Mouse (Mus musculus) neural tube, embryonic 11.5 days (tissue): ENCODE data around the gene Ngb. TPM values are rescaled to one million over a fixed set of nuclear protein-coding genes. Genes with fewer than 3 reads are reported as not detected.

Experiments used
- ATAC-seq: fragments of 200-750 bp; cut with Nextera tagmentation; 2 replicates; pipeline ENCODE4 v1.8.0; 2017; ENCODE audit warnings: moderate number of reproducible peaks, mild to moderate bottlenecking, moderate TSS enrichment, moderate library complexity; ENCODE audit not compliant: insufficient read depth, low FRiP score, low TSS enrichment
- DNase-seq: peaks from one replicate; pipeline ENCODE4 v3.0.0-alpha.2; 2015; ENCODE audit warnings: low spot score
- H3K27ac ChIP-seq: fragments of 300-500 bp; sonication (generic); 2 replicates; pipeline ENCODE4 v1.5.1; 2014; ENCODE audit warnings: low read depth, mild to moderate bottlenecking, low read length
- H3K27me3 ChIP-seq: fragments of 300-500 bp; sonication (generic); 2 replicates; pipeline ENCODE4 v1.6.1; 2014; ENCODE audit warnings: mild to moderate bottlenecking, low read length, mixed read lengths; ENCODE audit not compliant: control insufficient read depth, insufficient read depth
- H3K36me3 ChIP-seq: fragments of 300-500 bp; sonication (generic); 2 replicates; pipeline ENCODE4 v1.6.1; 2014; ENCODE audit warnings: mild to moderate bottlenecking, low read length, moderate library complexity, mixed read lengths; ENCODE audit not compliant: control insufficient read depth, insufficient read depth
- H3K4me1 ChIP-seq: fragments of 300-500 bp; sonication (generic); 2 replicates; pipeline ENCODE4 v1.6.1; 2014; ENCODE audit warnings: low read length, mixed read lengths; ENCODE audit not compliant: control insufficient read depth, insufficient read depth
- H3K4me2 ChIP-seq: fragments of 300-500 bp; sonication (generic); 2 replicates; pipeline ENCODE4 v1.6.1; 2014; ENCODE audit warnings: low read depth, mild to moderate bottlenecking, moderate library complexity
- H3K4me3 ChIP-seq: fragments of 300-500 bp; sonication (generic); 2 replicates; pipeline ENCODE4 v1.5.1; 2014; ENCODE audit warnings: low read depth, low read length
- H3K9ac ChIP-seq: fragments of 300-500 bp; sonication (generic); 2 replicates; pipeline ENCODE4 v1.6.1; 2014; ENCODE audit warnings: mild to moderate bottlenecking, low read length
- H3K9me3 ChIP-seq: fragments of 300-500 bp; sonication (generic); 2 replicates; pipeline ENCODE4 v1.6.1; 2016; ENCODE audit warnings: low read length; ENCODE audit not compliant: control insufficient read depth
- WGBS: fragments of 180-500 bp; shearing (Covaris S2); extraction: QIAGEN DNeasy Blood & Tissue Kit; methylation state at CpG from one replicate; pipeline ENCODE4 v1.1.7; 2014; 5-methylcytosine and 5-hydroxymethylcytosine counted together
- polyA plus RNA-seq: library from polyadenylated mRNA; unstranded; fragments of >200 nt; fragmentation: Nextera tagmentation; extraction: Ambion mirVana; gene quantifications from 2 replicates; pipeline ENCODE4 v1.2.1, GENCODE M21; 2014

Ngb gene
- polyA plus RNA-seq: 0.24 and 0.56 TPM in 2 replicates

- ATAC-seq: no peak
- peaks cover 14% of the 10 kb centered on the region for H3K27me3 ChIP-seq
- no peaks in the 10 kb centered on the region for H3K9me3 ChIP-seq
- no peak within 1 kb of the TSS for H3K4me3 ChIP-seq
- WGBS: 3% methylated on average over 32 of the region's 32 CpGs
- H3K4me1 ChIP-seq: no peaks in the 10 kb centered on the region
- peak within 1 kb of the TSS; percentile 36 for H3K4me2 ChIP-seq
- no peak within 1 kb of the TSS for H3K27ac ChIP-seq
- H3K36me3 ChIP-seq: no peaks in the 10 kb centered on the region
- no peak within 1 kb of the TSS for H3K9ac ChIP-seq
- no peak for DNase-seq
Measured at GRCm38 (mm10) chr12:87102165-87102631, at the start of gene Ngb. Ngb (minus strand) TSS chr12:87102539.

DNA sequence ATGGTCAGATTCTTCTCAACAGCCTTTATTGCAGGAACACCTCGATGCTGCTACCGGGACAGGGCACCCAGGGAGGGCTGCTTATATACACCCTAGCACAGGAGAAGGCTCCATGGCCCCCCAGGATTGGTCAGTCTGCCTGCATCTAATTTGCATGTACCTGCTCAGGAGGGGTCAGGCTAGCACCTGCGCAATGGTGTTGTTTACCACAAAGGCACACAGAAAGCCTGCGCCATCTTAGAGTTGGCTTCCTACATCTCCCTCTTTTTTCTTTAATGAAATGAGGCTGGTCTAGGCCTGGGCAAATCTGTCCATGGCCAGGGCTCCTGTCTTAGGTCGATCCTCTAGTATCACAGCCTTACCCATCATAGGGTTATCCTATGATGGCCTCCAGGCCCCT lies 47.1 kb upstream of the Ngb start:
- no peaks in the 10 kb centered on the region for H3K27me3 ChIP-seq
- H3K27ac ChIP-seq: no peak overlapping the region
- ATAC-seq: no peak
- peaks cover 3% of the 10 kb centered on the region; the same call in 1 of the 2 replicates for H3K4me1 ChIP-seq
- WGBS: 98% methylated on average over 5 of the region's 5 CpGs
- H3K9me3 ChIP-seq: no peaks in the 10 kb centered on the region
- no peak for DNase-seq
- no peak overlapping the region for H3K4me2 ChIP-seq
- no peak overlapping the region for H3K4me3 ChIP-seq
- no peak overlapping the region for H3K9ac ChIP-seq
- H3K36me3 ChIP-seq: no peaks in the 10 kb centered on the region; the same call in 1 of the 2 replicates

GRCm38 (mm10) chr12:87148136-87148535 lies 45.8 kb upstream of the Ngb start:
- ATAC-seq (no peak; the same call in 1 of the 2 replicates), DNase-seq (no peak)
- peak overlapping the region; percentile 64 for H3K4me3 ChIP-seq
- peak overlapping the region; percentile 83 for H3K27ac ChIP-seq
- H3K27me3 ChIP-seq: no peaks in the 10 kb centered on the region
- H3K4me2 ChIP-seq: peak overlapping the region; percentile 49
- no peaks in the 10 kb centered on the region; the same call in 1 of the 2 replicates for H3K36me3 ChIP-seq
- H3K9me3 ChIP-seq: no peaks in the 10 kb centered on the region
- H3K4me1 ChIP-seq: peaks cover 3% of the 10 kb centered on the region; the same call in 1 of the 2 replicates
- WGBS: 18% methylated on average over 15 of the region's 15 CpGs
- peak overlapping the region; percentile 57 for H3K9ac ChIP-seq

DNA sequence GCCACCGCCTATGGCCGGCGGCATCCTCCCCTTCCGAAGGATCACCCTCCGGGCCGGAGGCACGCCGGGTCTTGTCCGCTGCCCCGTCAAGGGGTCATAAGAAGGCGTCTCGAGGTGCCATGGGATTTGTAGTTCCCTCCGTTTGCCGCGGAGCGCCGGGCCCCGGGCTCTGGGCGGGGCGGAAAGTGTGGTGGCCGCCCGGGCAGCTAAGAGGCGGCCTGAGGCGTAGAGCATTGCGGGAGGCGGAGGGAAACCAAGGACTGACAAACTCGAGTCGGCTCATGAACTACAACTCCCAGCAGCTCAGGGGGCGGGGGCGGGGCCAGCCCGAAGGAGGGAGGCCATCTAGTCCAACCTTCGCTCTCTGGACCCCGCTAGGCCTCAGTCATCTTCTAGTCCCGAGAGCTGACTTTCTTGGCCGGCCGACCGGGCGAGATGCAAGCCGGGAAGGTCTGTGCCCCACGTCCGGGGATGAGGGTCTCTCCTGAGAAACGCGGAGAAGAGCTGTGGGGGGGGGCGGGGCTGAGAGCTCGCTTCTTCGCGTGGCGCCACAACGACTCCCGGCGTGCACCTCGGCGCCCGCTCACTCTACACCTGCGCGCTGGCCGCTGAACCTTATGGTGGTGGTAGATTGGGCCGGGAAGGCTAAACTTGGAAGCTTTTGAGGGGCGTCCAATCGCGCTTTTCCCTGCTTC lies 45.2 kb upstream of the Ngb start, which contains the start of gene Pomt2:
Gene Pomt2 (minus strand): TSS at position 574 of the 695 bp plus-strand sequence.
- peak; percentile 94 for DNase-seq

DNA sequence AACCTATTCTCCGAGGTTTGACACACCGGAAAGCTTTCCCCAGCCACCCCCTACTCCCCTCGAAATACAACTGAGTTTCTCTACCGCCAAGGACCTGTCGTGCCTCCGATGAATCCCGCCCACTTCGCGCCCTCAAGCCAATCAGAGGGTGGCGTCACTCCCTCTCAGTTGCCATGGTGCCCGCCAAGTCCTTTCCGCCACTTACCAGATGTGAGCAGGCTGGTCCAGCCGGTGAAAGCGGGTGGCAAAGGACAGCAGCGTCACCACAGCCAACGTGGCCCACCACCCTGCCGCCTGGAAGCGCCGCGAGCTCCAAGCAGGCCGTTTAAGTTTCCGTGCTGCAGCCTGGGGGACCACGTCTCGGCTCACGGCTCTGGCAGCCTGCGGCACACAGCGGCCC lies 44.6 kb upstream of the Ngb start, which contains the start of gene Gstz1:
Gene Gstz1 (plus strand): TSS at position 200 of the 400 bp plus-strand sequence.
- no peaks in the 10 kb centered on the region; the same call in 1 of the 2 replicates for H3K36me3 ChIP-seq
- WGBS: under 1% methylated on average over 27 of the region's 27 CpGs
- peak within 1 kb of the TSS; percentile 49 for H3K4me2 ChIP-seq
- peak; percentile 92 for ATAC-seq
- peak within 1 kb of the TSS; percentile 83 for H3K27ac ChIP-seq
- peak; percentile 91 for DNase-seq
- H3K9me3 ChIP-seq: no peaks in the 10 kb centered on the region
- peaks cover 3% of the 10 kb centered on the region; the same call in 1 of the 2 replicates for H3K4me1 ChIP-seq
- peak within 1 kb of the TSS; percentile 57 for H3K9ac ChIP-seq
- H3K4me3 ChIP-seq: peak within 1 kb of the TSS; percentile 64
- no peaks in the 10 kb centered on the region for H3K27me3 ChIP-seq

More for the DNA sequence above, 45.2 kb upstream of the Ngb start, which contains the start of gene Pomt2:
- WGBS: under 1% methylated on average over 61 of the region's 61 CpGs
- Histone ChIP-seq H3K4me1 (peaks cover 3% of the 10 kb centered on the region; the same call in 1 of the 2 replicates), H3K9me3 (no peaks in the 10 kb centered on the region), H3K4me2 (peak within 1 kb of the TSS; percentile 49), H3K9ac (peak within 1 kb of the TSS; percentile 57), H3K27me3 (no peaks in the 10 kb centered on the region), H3K36me3 (no peaks in the 10 kb centered on the region; the same call in 1 of the 2 replicates), H3K4me3 (peak within 1 kb of the TSS; percentile 64), H3K27ac (peak within 1 kb of the TSS; percentile 83)
- peak; percentile 94 for ATAC-seq

DNA sequence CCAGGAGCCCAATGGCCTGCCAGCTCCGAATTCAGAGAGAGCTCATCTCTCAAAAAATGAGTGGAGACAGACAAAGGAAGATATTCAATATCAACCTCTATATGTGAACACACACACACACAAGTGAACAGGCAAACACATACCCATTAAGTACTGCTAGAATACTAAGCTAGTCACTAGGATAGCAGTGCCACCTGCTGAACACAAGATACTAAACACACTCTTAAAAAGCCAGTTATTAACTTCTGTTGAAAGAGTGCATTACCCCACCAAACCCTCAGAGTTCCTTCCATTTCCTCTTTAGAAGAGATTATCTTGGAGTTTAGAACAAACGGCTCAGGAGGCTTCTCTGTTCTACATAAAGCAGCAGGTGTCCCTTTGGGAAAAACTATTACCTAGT lies 39.8 kb upstream of the Ngb start:
- Histone ChIP-seq H3K4me3 (no peak overlapping the region), H3K9me3 (no peaks in the 10 kb centered on the region), H3K27me3 (no peaks in the 10 kb centered on the region), H3K4me1 (no peaks in the 10 kb centered on the region; the same call in 1 of the 2 replicates), H3K36me3 (no peaks in the 10 kb centered on the region; the same call in 1 of the 2 replicates), H3K27ac (no peak overlapping the region), H3K9ac (no peak overlapping the region), H3K4me2 (no peak overlapping the region)
- 73% methylated on average over 2 of the region's 2 CpGs for WGBS
- DNase-seq (no peak), ATAC-seq (no peak)

DNA sequence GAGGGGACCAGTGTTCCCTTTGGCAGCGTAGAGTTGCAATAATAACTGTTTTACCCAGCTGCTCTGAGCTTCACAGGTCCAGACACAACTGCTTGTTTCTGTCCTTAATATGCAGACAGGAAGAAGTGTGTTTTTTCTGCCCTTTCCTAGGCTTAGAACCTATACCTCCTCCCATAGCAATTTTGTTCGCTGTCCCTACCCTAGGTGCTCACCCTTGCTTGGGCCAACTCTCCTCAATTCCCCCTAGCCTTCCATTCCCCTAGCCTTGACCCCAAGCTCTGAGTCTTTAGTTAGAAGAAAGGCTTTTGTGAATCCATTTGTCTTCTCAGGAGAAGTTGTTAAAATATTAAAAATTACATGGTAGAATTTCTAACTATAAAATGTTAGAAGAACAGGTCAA lies 36.4 kb upstream of the Ngb start:
- no peak overlapping the region for H3K27ac ChIP-seq

GRCm38 (mm10) chr12:87138342-87138701 lies 36.0 kb upstream of the Ngb start:
- 54% methylated on average over 2 of the region's 2 CpGs for WGBS
- ATAC-seq (peak; percentile 67), DNase-seq (no peak)
- no peak overlapping the region for H3K9ac ChIP-seq
- H3K4me1 ChIP-seq: no peaks in the 10 kb centered on the region; the same call in 1 of the 2 replicates
- H3K27me3 ChIP-seq: no peaks in the 10 kb centered on the region
- H3K36me3 ChIP-seq: no peaks in the 10 kb centered on the region
- H3K4me3 ChIP-seq: no peak overlapping the region
- peak overlapping the region; percentile 53; the same call in 1 of the 2 replicates for H3K27ac ChIP-seq
- no peak overlapping the region for H3K4me2 ChIP-seq
- H3K9me3 ChIP-seq: no peaks in the 10 kb centered on the region

More for the DNA sequence above, 36.4 kb upstream of the Ngb start:
- no peak overlapping the region for H3K4me2 ChIP-seq
- H3K4me1 ChIP-seq: no peaks in the 10 kb centered on the region; the same call in 1 of the 2 replicates
- 54% methylated on average over 2 of the region's 2 CpGs for whole genome bisulfite sequencing
- no peak overlapping the region for H3K9ac ChIP-seq
- H3K4me3 ChIP-seq: no peak overlapping the region
- ATAC-seq (peak; percentile 4; the same call in 1 of the 2 replicates), DNase-seq (no peak)
- H3K9me3 ChIP-seq: no peaks in the 10 kb centered on the region
- H3K36me3 ChIP-seq: no peaks in the 10 kb centered on the region
- H3K27me3 ChIP-seq: no peaks in the 10 kb centered on the region
